Mouse (Mus musculus) monocyte, adult 5-6 weeks (primary cell): ENCODE results near the gene Nepn. TPM values are rescaled to one million over a fixed set of nuclear protein-coding genes. Genes with fewer than 3 reads are reported as not detected.

Experiments used
- total RNA-seq: library from RNA; stranded (forward); fragments of 200-1000, 200-491, 200-594 nt; gene quantifications from 3 replicates; pipeline ENCODE4 v1.2.3, GENCODE M21; 2017

Nepn gene
- total RNA-seq, 1 experiment from 2014 or later, result not detected

Other genes starting within 250 kb of the Nepn start
- not detected in 3 replicates for gene Ros1, start 193.7 kb upstream of the Nepn start, total RNA-seq
- 0.19 to 0.32 TPM in 2 of 3 replicates, not detected in the other for gene Dcbld1, start 155.4 kb upstream of the Nepn start, total RNA-seq
- not detected in 3 replicates for gene Gm26741, start 30.2 kb upstream of the Nepn start, total RNA-seq
- 28.0 to 31.4 TPM (median 29.3 TPM) in 3 replicates for gene Gopc, start 6.8 kb upstream of the Nepn start, total RNA-seq
- 26.5 to 31.3 TPM (median 30.0 TPM) in 3 replicates for gene Nus1, start 28.6 kb downstream of the Nepn start, total RNA-seq